Mouse (Mus musculus) myocyte (in vitro differentiated cells): Measurements from ENCODE around the gene Gm43064. TPM values are rescaled to one million over a fixed set of nuclear protein-coding genes. Genes with fewer than 3 reads are reported as not detected.
"Not testable (repeated sequence)": the region's sequence is repeated elsewhere in the genome, so short reads cannot be mapped to it uniquely, and the experiment has no call there.

Source experiments
- H3K27me3 ChIP-seq: one replicate; pipeline ENCODE4 v1.6.1; 2011; ENCODE audit not compliant: control insufficient read depth, insufficient read depth, insufficient read length
- H3K36me3 ChIP-seq: one replicate; pipeline ENCODE4 v1.6.1; 2011; ENCODE audit not compliant: control insufficient read depth, insufficient read depth
- H3K4me2 ChIP-seq: one replicate; pipeline ENCODE4 v1.6.1; 2011; ENCODE audit warnings: low read depth, control low read depth
- H3K4me3 ChIP-seq: one replicate; pipeline ENCODE4 v1.5.1; 2011; ENCODE audit warnings: mild to moderate bottlenecking, control low read depth, moderate library complexity
- H3K79me2 ChIP-seq: one replicate; pipeline ENCODE4 v1.6.1; 2011; ENCODE audit not compliant: control insufficient read depth, insufficient read depth
- H3ac ChIP-seq: one replicate; pipeline ENCODE4 v1.6.1; 2011; ENCODE audit not compliant: control insufficient read depth, insufficient read length
- CEBPB ChIP-seq: IDR thresholded peaks from 2 replicates; pipeline ENCODE4 v1.6.1; 2011; ENCODE audit warnings: mild to moderate bottlenecking, moderate library complexity; ENCODE audit not compliant: poor library complexity, insufficient read depth, severe bottlenecking
- E2F4 ChIP-seq: IDR thresholded peaks from one replicate; pipeline ENCODE4 v1.6.1; 2011; ENCODE audit warnings: mild to moderate bottlenecking, control low read depth, moderate library complexity; ENCODE audit not compliant: insufficient read depth
- MAX ChIP-seq: IDR thresholded peaks from one replicate; pipeline ENCODE4 v1.6.1; 2011; ENCODE audit warnings: low read depth, mild to moderate bottlenecking, control low read depth
- MYOD1 ChIP-seq, 3 experiments: IDR thresholded peaks; one replicate each; pipeline ENCODE4 v1.6.1; 2011; ENCODE audit warnings: control low read depth in 2 of 3, low read depth in 2 of 3, mild to moderate bottlenecking in 2 of 3, moderate library complexity in 1 of 3; ENCODE audit not compliant: insufficient read length in 2 of 3, control insufficient read depth in 1 of 3
- MYOG ChIP-seq, 3 experiments: IDR thresholded peaks; one replicate each; pipeline ENCODE4 v1.6.1; 2011; ENCODE audit warnings: control low read depth in 2 of 3, low read depth in 2 of 3, mild to moderate bottlenecking in 2 of 3; ENCODE audit not compliant: insufficient read length in 2 of 3, control insufficient read depth in 1 of 3, insufficient read depth in 1 of 3
- POLR2A ChIP-seq: IDR thresholded peaks from one replicate; pipeline ENCODE4 v1.6.1; 2011; ENCODE audit warnings: low read depth, mild to moderate bottlenecking, control low read depth, moderate library complexity; ENCODE audit not compliant: insufficient read length
- POLR2AphosphoS2 ChIP-seq: IDR thresholded peaks from one replicate; pipeline ENCODE4 v1.6.1; 2011; ENCODE audit warnings: low read depth, control low read depth; ENCODE audit not compliant: insufficient read length
- REST ChIP-seq: IDR thresholded peaks from one replicate; pipeline ENCODE4 v1.6.1; 2011; ENCODE audit warnings: mild to moderate bottlenecking, control low read depth, moderate library complexity; ENCODE audit not compliant: insufficient read depth, insufficient read length
- SRF ChIP-seq: IDR thresholded peaks from one replicate; pipeline ENCODE4 v1.6.1; 2011; ENCODE audit warnings: low read depth; ENCODE audit not compliant: control insufficient read depth, insufficient read length
- TCF12 ChIP-seq: IDR thresholded peaks from one replicate; pipeline ENCODE4 v1.6.1; 2011; ENCODE audit warnings: mild to moderate bottlenecking, control low read depth; ENCODE audit not compliant: poor library complexity, insufficient read depth, severe bottlenecking
- TCF3 ChIP-seq: IDR thresholded peaks from one replicate; pipeline ENCODE4 v1.6.1; 2011; ENCODE audit warnings: low read depth, control low read depth; ENCODE audit not compliant: insufficient read length
- USF1 ChIP-seq: IDR thresholded peaks from one replicate; pipeline ENCODE4 v1.6.1; 2011; ENCODE audit warnings: low read depth, mild to moderate bottlenecking, control low read depth, moderate library complexity
- polyA plus RNA-seq: library from polyadenylated mRNA; unstranded; fragments of >200 nt; fragmentation: generic; extraction: Trizol; gene quantifications from one replicate; pipeline ENCODE4 v1.2.1, GENCODE M21; 2012; ENCODE audit warnings: missing spikeins

Gene Gm43064
- polyA plus RNA-seq, 1 experiment, result 0.06 TPM

GRCm38 (mm10) chr3:103789096-103789495, 20.3 kb upstream of the Gm43064 start:
- peaks cover 65% of the 10 kb centered on the region for H3K79me2 ChIP-seq
- H3K4me2 ChIP-seq, result peak overlapping the region; percentile 81
- H3K27me3 ChIP-seq, result no peaks in the 10 kb centered on the region
- no peak for TF ChIP-seq TCF12
- no peak for TF ChIP-seq SRF
- TF ChIP-seq MYOG (IDR thresholded peaks at IDR 0.05; ENCODE audit: control insufficient read depth in 1 of 3, insufficient read depth in 1 of 3, insufficient read length in 2 of 3, low read depth in 2 of 3), result no peak
- no peak for TF ChIP-seq REST
- no peak for TF ChIP-seq POLR2A
- no peak overlapping the region for H3ac ChIP-seq
- peak overlapping the region; percentile 65 for H3K4me3 ChIP-seq
- H3K36me3 ChIP-seq, result no peaks in the 10 kb centered on the region

- TF ChIP-seq TCF3 (no peak), POLR2A (no peak), POLR2AphosphoS2 (peak; percentile 15), MYOD1 (IDR thresholded peaks at IDR 0.05; ENCODE audit: control insufficient read depth in 1 of 3, insufficient read length in 2 of 3, low read depth in 2 of 3) (no peak), E2F4 (no peak), USF1 (no peak), SRF (no peak), MAX (no peak)
- H3K4me3 ChIP-seq, result peak overlapping the region; percentile 65
- no peaks in the 10 kb centered on the region for H3K36me3 ChIP-seq
- H3K27me3 ChIP-seq, result no peaks in the 10 kb centered on the region
- peaks cover 57% of the 10 kb centered on the region for H3K79me2 ChIP-seq
- peak overlapping the region; percentile 79 for H3ac ChIP-seq
- H3K4me2 ChIP-seq, result peak overlapping the region; percentile 81
Observed at GRCm38 (mm10) chr3:103789891-103790345, 19.5 kb upstream of the Gm43064 start.

GRCm38 (mm10) chr3:103790346-103791145, 18.8 kb upstream of the Gm43064 start:
- peak overlapping the region; percentile 65 for H3K4me3 ChIP-seq
- H3K36me3 ChIP-seq, result no peaks in the 10 kb centered on the region
- TF ChIP-seq REST (no peak), POLR2AphosphoS2 (peak; percentile 29), CEBPB (no peak)
- H3K27me3 ChIP-seq, result no peaks in the 10 kb centered on the region
- peaks cover 50% of the 10 kb centered on the region for H3K79me2 ChIP-seq
- peak overlapping the region; percentile 81 for H3K4me2 ChIP-seq
- peak overlapping the region; percentile 79 for H3ac ChIP-seq

- TF ChIP-seq POLR2A (peak; percentile 88), MYOG (IDR thresholded peaks at IDR 0.05; ENCODE audit: control insufficient read depth in 1 of 3, insufficient read depth in 1 of 3, insufficient read length in 2 of 3, low read depth in 2 of 3) (peak in 1 of 3 experiments; percentile 33), POLR2AphosphoS2 (peak; percentile 90), E2F4 (no peak)
- H3K79me2 ChIP-seq, result peaks cover 43% of the 10 kb centered on the region
- peak within 1 kb of the TSS; percentile 79 for H3ac ChIP-seq
- H3K27me3 ChIP-seq, result no peaks in the 10 kb centered on the region
- peak within 1 kb of the TSS; percentile 65 for H3K4me3 ChIP-seq
- no peaks in the 10 kb centered on the region for H3K36me3 ChIP-seq
- H3K4me2 ChIP-seq, result peak within 1 kb of the TSS; percentile 81
Observed at GRCm38 (mm10) chr3:103791230-103792110, 17.9 kb upstream of the Gm43064 start, which contains the start of gene Hipk1. Gene Hipk1 (minus strand): TSS chr3:103791563.

- H3K79me2 ChIP-seq, result peaks cover 37% of the 10 kb centered on the region
- not testable (repeated sequence) for H3ac ChIP-seq, H3K36me3 ChIP-seq, H3K27me3 ChIP-seq
- H3K4me2 ChIP-seq, result peak overlapping the region; percentile 80
- peak overlapping the region; percentile 65 for H3K4me3 ChIP-seq
Observed at GRCm38 (mm10) chr3:103792111-103792406, 17.3 kb upstream of the Gm43064 start.

- no peaks in the 10 kb centered on the region for H3K27me3 ChIP-seq
- TF ChIP-seq CEBPB (no peak), POLR2A (no peak), REST (no peak), TCF12 (no peak), MAX (no peak), USF1 (no peak), MYOG (IDR thresholded peaks at IDR 0.05; ENCODE audit: control insufficient read depth in 1 of 3, insufficient read depth in 1 of 3, insufficient read length in 2 of 3, low read depth in 2 of 3) (no peak), TCF3 (no peak), SRF (no peak)
- no peak overlapping the region for H3K4me2 ChIP-seq
- H3K36me3 ChIP-seq, result no peaks in the 10 kb centered on the region
- no peak overlapping the region for H3ac ChIP-seq
- no peak overlapping the region for H3K4me3 ChIP-seq
- peaks cover 32% of the 10 kb centered on the region for H3K79me2 ChIP-seq
Observed at GRCm38 (mm10) chr3:103792566-103792965, 16.8 kb upstream of the Gm43064 start.
